Mouse (Mus musculus): ENCODE data around the gene Asic2. TPM values are rescaled to one million over a fixed set of nuclear protein-coding genes. Genes with fewer than 3 reads are reported as not detected.

Asic2 gene
- total and polyA plus RNA-seq, 2 experiments, result under 0.01 TPM; not detected in 1

DNA sequence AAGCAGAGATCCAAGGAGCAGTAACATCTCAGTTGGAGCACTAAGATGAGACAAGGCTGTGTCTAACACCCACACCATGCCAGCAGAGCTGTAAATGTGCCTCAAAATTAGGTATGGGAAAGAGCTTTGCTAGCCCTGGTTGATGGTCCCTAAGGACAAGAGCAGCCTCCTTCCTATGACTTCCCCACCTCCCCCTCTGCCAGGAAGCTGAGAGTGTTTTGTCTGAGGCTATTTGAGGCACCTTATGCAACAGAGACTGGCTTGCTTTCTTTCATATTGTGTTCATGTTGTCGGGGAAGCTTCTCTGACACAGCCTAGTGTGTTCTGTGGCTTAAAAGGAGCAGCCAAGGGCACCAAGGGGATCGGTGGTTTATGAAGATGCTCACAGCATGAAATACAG lies 174.7 kb downstream of the Asic2 start:
- Histone ChIP-seq H3K36me3 (ENCODE audit: control insufficient read depth, insufficient read depth, low read length) (no peaks in the 10 kb centered on the region), H3K27me3 (ENCODE audit: control insufficient read depth, insufficient read depth, low read length) (0 out of 2 replicates have a peak, but pooled peaks cover 4% of the 10 kb centered on the region), H3K79me2 (ENCODE audit: control insufficient read depth, insufficient read depth, low read length) (no peaks in the 10 kb centered on the region), H3K27ac (replicated peaks; ENCODE audit: insufficient read depth, low read depth, low read length) (no peak overlapping the region), H3K4me1 (ENCODE audit: control insufficient read depth, insufficient read depth, low read length) (no peaks in the 10 kb centered on the region), H3K9ac (ENCODE audit: low read depth, low read length) (no peak overlapping the region), H3K4me3 (ENCODE audit: insufficient read depth, low read depth, low read length) (no peak overlapping the region)
- no peak for DNase-seq (ENCODE audit: extremely low read depth, low read depth, low spot score)
- 72% methylated on average over 2 of the region's 2 CpGs for WGBS
- TF ChIP-seq CTCF (IDR thresholded peaks at IDR 0.05; ENCODE audit: low read depth, low read length) (no peak), POLR2A (IDR thresholded peaks at IDR 0.05; ENCODE audit: extremely low read depth, insufficient read depth, low read length) (no peak)

DNA sequence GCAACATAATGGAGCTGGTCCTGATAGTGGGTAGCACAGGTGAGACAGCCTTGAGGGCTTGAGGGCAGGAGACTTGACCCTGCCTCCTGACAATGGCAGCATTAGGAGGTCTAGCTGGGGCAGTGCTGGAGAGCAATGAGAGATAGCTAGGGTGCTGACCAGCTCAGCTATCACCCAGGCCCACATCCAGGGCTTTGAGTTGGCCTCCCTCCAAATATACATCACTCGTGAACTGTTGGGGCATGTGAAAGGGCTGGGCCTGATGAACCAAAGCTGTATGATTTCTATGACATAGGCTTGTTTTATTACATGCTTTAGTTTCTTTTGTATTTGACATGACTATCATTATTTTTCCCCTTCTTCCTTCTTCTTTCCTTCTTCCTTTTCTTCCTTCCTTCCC lies 176.7 kb downstream of the Asic2 start:
- no peak overlapping the region for H3K9ac ChIP-seq (ENCODE audit: low read depth, low read length)
- no peaks in the 10 kb centered on the region for H3K4me1 ChIP-seq (ENCODE audit: control insufficient read depth, insufficient read depth, low read length)
- H3K4me3 ChIP-seq (ENCODE audit: insufficient read depth, low read depth, low read length), result no peak overlapping the region
- DNase-seq (ENCODE audit: extremely low read depth, low read depth, low spot score), result no peak
- H3K27ac ChIP-seq (replicated peaks; ENCODE audit: insufficient read depth, low read depth, low read length), result no peak overlapping the region
- no peaks in the 10 kb centered on the region for H3K79me2 ChIP-seq (ENCODE audit: control insufficient read depth, insufficient read depth, low read length)
- H3K36me3 ChIP-seq (ENCODE audit: control insufficient read depth, insufficient read depth, low read length), result no peaks in the 10 kb centered on the region
- no peaks in the 10 kb centered on the region for H3K27me3 ChIP-seq (ENCODE audit: control insufficient read depth, insufficient read depth, low read length)
- TF ChIP-seq CTCF (IDR thresholded peaks at IDR 0.05; ENCODE audit: low read depth, low read length), result no peak
- no peak for TF ChIP-seq POLR2A (IDR thresholded peaks at IDR 0.05; ENCODE audit: extremely low read depth, insufficient read depth, low read length)
- 52% methylated on average over 1 of the region's 1 CpGs for WGBS

DNA sequence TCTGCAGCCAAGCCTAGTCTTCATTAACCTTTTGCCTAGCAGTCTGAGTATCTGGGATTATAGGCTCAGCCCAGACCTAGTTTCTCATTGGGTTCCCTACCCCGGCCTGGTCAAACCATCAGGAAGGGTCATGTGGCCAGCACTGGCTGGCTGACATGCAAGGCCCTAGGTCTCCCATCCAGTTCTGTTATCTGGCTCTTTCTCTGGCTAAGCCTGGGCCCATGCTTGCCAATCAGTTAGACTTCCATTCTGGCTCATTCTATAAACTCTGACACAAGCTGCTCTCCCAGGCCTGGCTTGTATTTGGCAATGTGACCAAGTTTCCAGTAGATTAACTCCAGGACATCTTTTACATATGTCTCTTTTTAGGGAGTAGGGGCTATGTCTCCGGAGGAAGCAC lies 187.7 kb downstream of the Asic2 start:
- 76% methylated on average over 2 of the region's 2 CpGs for WGBS
- no peak overlapping the region for H3K4me3 ChIP-seq (ENCODE audit: insufficient read depth, low read depth, low read length)

DNA sequence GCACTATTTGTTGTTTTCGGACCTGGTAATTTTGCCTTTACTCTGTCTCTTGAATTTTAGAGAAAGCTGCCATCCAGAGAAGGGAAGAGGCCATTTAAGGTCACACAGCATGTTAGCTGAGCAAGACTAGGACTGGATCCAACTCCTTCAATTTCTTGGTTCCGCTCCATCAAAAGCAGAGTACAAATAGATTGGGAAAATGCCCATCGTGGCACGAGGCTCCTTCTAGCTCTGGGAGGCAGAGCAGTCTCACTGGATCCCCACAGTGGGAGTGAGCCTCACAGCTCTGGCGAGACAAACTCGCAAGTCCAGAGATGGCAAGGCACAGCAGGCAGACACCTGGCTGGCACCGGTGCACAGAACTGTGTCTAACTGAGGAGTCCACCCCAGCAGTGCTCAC lies 188.4 kb downstream of the Asic2 start:
- no peak overlapping the region for H3K9ac ChIP-seq (ENCODE audit: low read depth, low read length)
- no peaks in the 10 kb centered on the region for H3K79me2 ChIP-seq (ENCODE audit: control insufficient read depth, insufficient read depth, low read length)
- H3K27ac ChIP-seq (replicated peaks; ENCODE audit: insufficient read depth, low read depth, low read length), result no peak overlapping the region
- TF ChIP-seq CTCF (IDR thresholded peaks at IDR 0.05; ENCODE audit: low read depth, low read length) (no peak), POLR2A (IDR thresholded peaks at IDR 0.05; ENCODE audit: extremely low read depth, insufficient read depth, low read length) (no peak)
- 79% methylated on average over 7 of the region's 7 CpGs for WGBS
- H3K36me3 ChIP-seq (ENCODE audit: control insufficient read depth, insufficient read depth, low read length), result no peaks in the 10 kb centered on the region
- no peak for DNase-seq (ENCODE audit: extremely low read depth, low read depth, low spot score)
- no peak overlapping the region for H3K4me3 ChIP-seq (ENCODE audit: insufficient read depth, low read depth, low read length)
- H3K4me1 ChIP-seq (ENCODE audit: control insufficient read depth, insufficient read depth, low read length), result no peaks in the 10 kb centered on the region
- H3K27me3 ChIP-seq (ENCODE audit: control insufficient read depth, insufficient read depth, low read length), result no peaks in the 10 kb centered on the region

More for the DNA sequence above, 187.7 kb downstream of the Asic2 start:
- Histone ChIP-seq H3K9ac (ENCODE audit: low read depth, low read length) (no peak overlapping the region), H3K27ac (replicated peaks; ENCODE audit: insufficient read depth, low read depth, low read length) (no peak overlapping the region), H3K79me2 (ENCODE audit: control insufficient read depth, insufficient read depth, low read length) (no peaks in the 10 kb centered on the region), H3K36me3 (ENCODE audit: control insufficient read depth, insufficient read depth, low read length) (no peaks in the 10 kb centered on the region), H3K4me1 (ENCODE audit: control insufficient read depth, insufficient read depth, low read length) (no peaks in the 10 kb centered on the region), H3K27me3 (ENCODE audit: control insufficient read depth, insufficient read depth, low read length) (no peaks in the 10 kb centered on the region)
- peak; percentile 5 for DNase-seq (ENCODE audit: extremely low read depth, low read depth, low spot score)
- no peak for TF ChIP-seq POLR2A (IDR thresholded peaks at IDR 0.05; ENCODE audit: extremely low read depth, insufficient read depth, low read length)
- TF ChIP-seq CTCF (IDR thresholded peaks at IDR 0.05; ENCODE audit: low read depth, low read length), result no peak

DNA sequence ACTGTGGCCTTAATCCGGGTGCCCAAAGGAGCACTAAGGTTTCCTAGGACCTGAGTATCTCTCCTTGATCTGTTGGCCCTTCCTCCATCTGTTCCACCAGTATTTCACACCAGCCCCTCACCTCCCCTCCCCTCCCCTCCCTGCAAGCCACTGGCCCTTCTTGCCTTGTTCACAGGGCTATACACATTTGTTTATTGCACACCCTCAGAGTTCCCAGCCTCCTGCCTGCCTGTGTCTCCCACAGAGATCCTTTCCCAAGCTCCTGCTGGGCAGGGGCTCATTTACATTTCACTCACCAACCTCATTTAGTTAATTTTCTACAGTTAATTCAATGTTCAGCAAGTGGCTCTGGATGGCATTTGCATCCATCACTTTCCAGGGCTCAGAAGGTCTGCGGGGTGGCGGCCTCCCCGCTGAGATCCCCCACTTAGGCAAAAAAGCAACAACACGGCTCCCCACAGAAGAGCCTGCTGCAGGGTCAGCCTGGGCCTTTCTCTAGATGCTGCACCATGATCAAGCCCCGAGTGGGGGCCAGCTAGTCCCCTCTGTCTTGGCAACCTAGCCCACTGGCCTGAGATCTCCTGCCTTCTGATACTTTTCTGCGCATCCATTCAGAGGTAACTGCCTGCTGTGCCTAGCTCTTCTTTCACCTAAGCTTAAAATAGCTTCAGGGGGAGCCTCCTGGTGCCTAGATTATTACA lies 196.9 kb downstream of the Asic2 start:
- no peaks in the 10 kb centered on the region for H3K79me2 ChIP-seq (ENCODE audit: control insufficient read depth, insufficient read depth, low read length)
- no peak overlapping the region for H3K4me3 ChIP-seq (ENCODE audit: insufficient read depth, low read depth, low read length)
- no peaks in the 10 kb centered on the region for H3K4me1 ChIP-seq (ENCODE audit: control insufficient read depth, insufficient read depth, low read length)
- H3K9ac ChIP-seq (ENCODE audit: low read depth, low read length), result no peak overlapping the region
- no peak for DNase-seq (ENCODE audit: extremely low read depth, low read depth, low spot score)
- H3K27ac ChIP-seq (replicated peaks; ENCODE audit: insufficient read depth, low read depth, low read length), result no peak overlapping the region
- no peaks in the 10 kb centered on the region for H3K36me3 ChIP-seq (ENCODE audit: control insufficient read depth, insufficient read depth, low read length)
- 29% methylated on average over 7 of the region's 7 CpGs for WGBS
- TF ChIP-seq CTCF (IDR thresholded peaks at IDR 0.05; ENCODE audit: low read depth, low read length) (no peak), POLR2A (IDR thresholded peaks at IDR 0.05; ENCODE audit: extremely low read depth, insufficient read depth, low read length) (no peak)
- no peaks in the 10 kb centered on the region for H3K27me3 ChIP-seq (ENCODE audit: control insufficient read depth, insufficient read depth, low read length)

DNA sequence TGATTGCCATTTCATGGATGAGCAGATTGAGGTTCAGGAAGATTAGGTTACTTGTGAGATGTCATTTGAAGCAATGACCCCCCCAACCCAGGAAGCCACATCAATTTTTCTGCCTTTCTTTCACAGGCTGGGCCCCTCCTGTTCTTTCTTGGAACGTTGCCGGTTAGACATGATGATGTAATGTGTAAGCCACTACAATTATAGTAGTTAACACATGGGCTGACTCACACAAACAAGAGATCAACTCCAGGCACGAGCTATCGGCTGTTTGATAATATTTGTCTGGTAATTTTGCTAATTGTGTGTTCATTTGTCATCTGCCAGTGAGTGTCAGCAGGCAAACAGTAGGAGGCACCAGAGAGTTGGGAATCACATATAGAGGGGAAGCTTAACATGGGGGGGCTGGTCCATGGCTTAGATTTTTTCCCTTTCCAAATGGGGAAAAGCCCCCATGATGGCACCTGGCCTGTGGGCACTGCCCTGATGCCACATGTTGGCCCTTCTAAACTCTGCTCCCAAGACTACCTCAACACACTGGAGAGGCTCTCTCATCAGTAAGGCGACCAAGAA lies 198.5 kb downstream of the Asic2 start:
- no peak for TF ChIP-seq POLR2A (IDR thresholded peaks at IDR 0.05; ENCODE audit: extremely low read depth, insufficient read depth, low read length)
- no peak for TF ChIP-seq CTCF (IDR thresholded peaks at IDR 0.05; ENCODE audit: low read depth, low read length)
- H3K27me3 ChIP-seq (ENCODE audit: control insufficient read depth, insufficient read depth, low read length), result no peaks in the 10 kb centered on the region
- no peak overlapping the region for H3K4me3 ChIP-seq (ENCODE audit: insufficient read depth, low read depth, low read length)
- no peak overlapping the region for H3K27ac ChIP-seq (replicated peaks; ENCODE audit: insufficient read depth, low read depth, low read length)
- no peaks in the 10 kb centered on the region for H3K36me3 ChIP-seq (ENCODE audit: control insufficient read depth, insufficient read depth, low read length)
- no peaks in the 10 kb centered on the region for H3K79me2 ChIP-seq (ENCODE audit: control insufficient read depth, insufficient read depth, low read length)
- no peak overlapping the region for H3K9ac ChIP-seq (ENCODE audit: low read depth, low read length)
- H3K4me1 ChIP-seq (ENCODE audit: control insufficient read depth, insufficient read depth, low read length), result no peaks in the 10 kb centered on the region
- DNase-seq (ENCODE audit: extremely low read depth, low read depth, low spot score), result no peak
- WGBS, result 73% methylated on average over 5 of the region's 5 CpGs

Measured in liver, adult 2 months (tissue).